Mouse (Mus musculus) embryonic facial prominence, embryonic 11.5 days (tissue): ENCODE measurements around the gene Oxsm. TPM values are rescaled to one million over a fixed set of nuclear protein-coding genes. Genes with fewer than 3 reads are reported as not detected.

Experiments used
- ATAC-seq: fragments of 200-750 bp; cut with Nextera tagmentation; replicated peaks from 2 replicates; pipeline ENCODE4 v1.8.0; 2017; ENCODE audit warnings: low read depth; ENCODE audit not compliant: insufficient number of reproducible peaks, low FRiP score, low TSS enrichment
- DNase-seq: peaks from one replicate; pipeline ENCODE4 v3.0.0-alpha.2; 2015; ENCODE audit warnings: low spot score
- H3K27ac ChIP-seq: fragments of 300-500 bp; sonication (generic); replicated peaks from 2 replicates; pipeline ENCODE4 v1.5.1; 2014; ENCODE audit warnings: mild to moderate bottlenecking, low read depth, low read length, control low read depth
- H3K27me3 ChIP-seq: fragments of 300-500 bp; sonication (generic); 2 replicates; pipeline ENCODE4 v1.6.1; 2014; ENCODE audit warnings: mild to moderate bottlenecking, low read length, moderate library complexity, mixed read lengths; ENCODE audit not compliant: control insufficient read depth, insufficient read depth
- H3K36me3 ChIP-seq: fragments of 300-500 bp; sonication (generic); replicated peaks from 2 replicates; pipeline ENCODE4 v1.6.1; 2014; ENCODE audit warnings: low read depth, mild to moderate bottlenecking, low read length, moderate library complexity, mixed read lengths; ENCODE audit not compliant: control insufficient read depth, insufficient read depth
- H3K4me1 ChIP-seq: fragments of 300-500 bp; sonication (generic); 2 replicates; pipeline ENCODE4 v1.6.1; 2014; ENCODE audit warnings: low read length, mixed read lengths; ENCODE audit not compliant: control insufficient read depth, insufficient read depth
- H3K4me2 ChIP-seq: fragments of 300-500 bp; sonication (generic); 2 replicates; pipeline ENCODE4 v1.6.1; 2014; ENCODE audit warnings: low read depth, mild to moderate bottlenecking, control low read depth, low read length, moderate library complexity
- H3K4me3 ChIP-seq: fragments of 300-500 bp; sonication (generic); 2 replicates; pipeline ENCODE4 v1.5.1; 2014; ENCODE audit warnings: low read depth, low read length, control low read depth
- H3K9ac ChIP-seq: fragments of 300-500 bp; sonication (generic); replicated peaks from 2 replicates; pipeline ENCODE4 v1.6.1; 2014; ENCODE audit warnings: mild to moderate bottlenecking, control low read depth, low read length
- H3K9me3 ChIP-seq: fragments of 300-500 bp; sonication (generic); replicated peaks from 2 replicates; pipeline ENCODE4 v1.6.1; 2016; ENCODE audit warnings: mild to moderate bottlenecking, low read length, inconsistent platforms, mixed read lengths; ENCODE audit not compliant: control insufficient read depth
- WGBS: fragments of 180-500 bp; shearing (Covaris S2); extraction: QIAGEN DNeasy Blood & Tissue Kit; methylation state at CpG from one replicate; pipeline ENCODE4 v1.1.7; 2014; 5-methylcytosine and 5-hydroxymethylcytosine counted together
- polyA plus RNA-seq: library from polyadenylated mRNA; unstranded; fragments of >200 nt; fragmentation: Nextera tagmentation; extraction: Ambion mirVana; gene quantifications from 2 replicates; pipeline ENCODE4 v1.2.1, GENCODE M21; 2014

Oxsm gene
- polyA plus RNA-seq, 1 experiment from 2014 or later = 0.88 TPM

GRCm38 (mm10) chr14:16233515-16233914, 16.1 kb downstream of the Oxsm start:
- H3K4me3 ChIP-seq = no peak overlapping the region
- ATAC-seq = no peak
- no peak overlapping the region for H3K9ac ChIP-seq
- H3K4me1 ChIP-seq = no peaks in the 10 kb centered on the region
- H3K36me3 ChIP-seq = no peaks in the 10 kb centered on the region
- no peaks in the 10 kb centered on the region for H3K27me3 ChIP-seq
- H3K27ac ChIP-seq = no peak overlapping the region
- H3K4me2 ChIP-seq = no peak overlapping the region
- DNase-seq = no peak
- 35% methylated on average over 1 of the region's 1 CpGs for WGBS
- no peaks in the 10 kb centered on the region; the same call in 1 of the 2 replicates for H3K9me3 ChIP-seq

GRCm38 (mm10) chr14:16230581-16230980, 19.0 kb downstream of the Oxsm start:
- Histone ChIP-seq H3K4me2 (no peak overlapping the region), H3K27me3 (no peaks in the 10 kb centered on the region), H3K36me3 (no peaks in the 10 kb centered on the region), H3K4me3 (no peak overlapping the region), H3K4me1 (no peaks in the 10 kb centered on the region), H3K27ac (no peak overlapping the region), H3K9me3 (no peaks in the 10 kb centered on the region), H3K9ac (no peak overlapping the region)
- DNase-seq (no peak), ATAC-seq (no peak)

GRCm38 (mm10) chr14:16229395-16229794, 20.2 kb downstream of the Oxsm start:
- 83% methylated on average over 2 of the region's 2 CpGs for WGBS
- no peak overlapping the region for H3K4me2 ChIP-seq
- no peaks in the 10 kb centered on the region for H3K9me3 ChIP-seq

GRCm38 (mm10) chr14:16219015-16219414, 30.6 kb downstream of the Oxsm start:
- H3K4me3 ChIP-seq = no peak overlapping the region
- no peaks in the 10 kb centered on the region for H3K9me3 ChIP-seq
- H3K4me2 ChIP-seq = no peak overlapping the region
- H3K27ac ChIP-seq = no peak overlapping the region
- no peaks in the 10 kb centered on the region for H3K27me3 ChIP-seq
- ATAC-seq = no peak
- DNase-seq = peak; percentile 77
- no peak overlapping the region for H3K9ac ChIP-seq
- H3K36me3 ChIP-seq = no peaks in the 10 kb centered on the region
- no peaks in the 10 kb centered on the region for H3K4me1 ChIP-seq
- WGBS = 55% methylated on average over 2 of the region's 2 CpGs

More at GRCm38 (mm10) chr14:16229395-16229794, 20.2 kb downstream of the Oxsm start:
- Histone ChIP-seq H3K9ac (no peak overlapping the region), H3K4me1 (no peaks in the 10 kb centered on the region), H3K27ac (no peak overlapping the region), H3K27me3 (no peaks in the 10 kb centered on the region), H3K36me3 (no peaks in the 10 kb centered on the region), H3K4me3 (no peak overlapping the region)
- no peak for DNase-seq
- no peak for ATAC-seq

- Histone ChIP-seq H3K36me3 (no peaks in the 10 kb centered on the region), H3K27me3 (no peaks in the 10 kb centered on the region), H3K27ac (no peak overlapping the region), H3K4me3 (no peak overlapping the region), H3K9ac (no peak overlapping the region), H3K9me3 (no peaks in the 10 kb centered on the region), H3K4me2 (no peak overlapping the region), H3K4me1 (no peaks in the 10 kb centered on the region)
- ATAC-seq (no peak), DNase-seq (no peak)
Measured at GRCm38 (mm10) chr14:16207722-16208121, 41.9 kb downstream of the Oxsm start.

- ATAC-seq (no peak), DNase-seq (no peak)
- Histone ChIP-seq H3K9me3 (no peaks in the 10 kb centered on the region), H3K9ac (no peak overlapping the region), H3K36me3 (no peaks in the 10 kb centered on the region), H3K4me3 (no peak overlapping the region), H3K27ac (no peak overlapping the region), H3K4me2 (no peak overlapping the region), H3K4me1 (no peaks in the 10 kb centered on the region), H3K27me3 (no peaks in the 10 kb centered on the region)
- 62% methylated on average over 3 of the region's 3 CpGs for WGBS
Measured at GRCm38 (mm10) chr14:16201673-16202072, 47.9 kb downstream of the Oxsm start.

- DNase-seq (peak; percentile 63), ATAC-seq (peak; percentile 94)
- no peaks in the 10 kb centered on the region for H3K4me1 ChIP-seq
- H3K9ac ChIP-seq = no peak overlapping the region
- no peaks in the 10 kb centered on the region for H3K27me3 ChIP-seq
- 26% methylated on average over 8 of the region's 8 CpGs for WGBS
- H3K4me2 ChIP-seq = no peak overlapping the region
- H3K36me3 ChIP-seq = no peaks in the 10 kb centered on the region
- H3K27ac ChIP-seq = no peak overlapping the region
- no peak overlapping the region for H3K4me3 ChIP-seq
- no peaks in the 10 kb centered on the region for H3K9me3 ChIP-seq
Measured at GRCm38 (mm10) chr14:16200969-16201638, 48.5 kb downstream of the Oxsm start.

- no peaks in the 10 kb centered on the region for H3K9me3 ChIP-seq
- DNase-seq (no peak), ATAC-seq (no peak)
- no peaks in the 10 kb centered on the region for H3K36me3 ChIP-seq
- H3K9ac ChIP-seq = no peak overlapping the region
- WGBS = 30% methylated on average over 6 of the region's 6 CpGs
- no peak overlapping the region for H3K4me3 ChIP-seq
- H3K27me3 ChIP-seq = no peaks in the 10 kb centered on the region
- no peaks in the 10 kb centered on the region for H3K4me1 ChIP-seq
- no peak overlapping the region for H3K4me2 ChIP-seq
- H3K27ac ChIP-seq = no peak overlapping the region
Measured at GRCm38 (mm10) chr14:16200220-16200912, 49.2 kb downstream of the Oxsm start.
